Mouse (Mus musculus) fibroblast of lung, adult 2 months (primary cell): Measurements from ENCODE around the gene Disp2.

Source experiments
- DNase-seq: peaks from one replicate; pipeline ENCODE4 v3.0.0-alpha.2; 2011; ENCODE audit warnings: low read depth

Gene Disp2

DNA sequence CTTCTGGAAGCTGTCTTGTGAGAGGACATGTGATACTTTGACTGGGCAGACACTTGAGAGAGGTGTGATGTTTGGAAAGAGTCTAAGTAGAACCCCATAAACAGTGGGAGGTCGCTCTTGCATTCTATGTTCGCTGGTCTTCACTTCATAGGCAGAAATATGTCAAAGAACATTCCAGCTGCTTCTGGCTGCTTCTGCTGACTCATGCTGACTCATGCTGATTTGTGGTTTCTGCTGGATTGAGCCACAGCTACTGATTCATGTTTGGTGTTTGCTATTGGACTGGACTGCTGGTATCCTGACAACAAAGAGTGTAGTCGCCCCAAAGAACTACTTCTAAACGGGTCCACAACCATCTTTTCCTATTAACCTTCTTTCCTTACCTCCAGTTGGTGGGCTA lies 62.3 kb downstream of the Disp2 start:
- DNase-seq, result peak; percentile 78

DNA sequence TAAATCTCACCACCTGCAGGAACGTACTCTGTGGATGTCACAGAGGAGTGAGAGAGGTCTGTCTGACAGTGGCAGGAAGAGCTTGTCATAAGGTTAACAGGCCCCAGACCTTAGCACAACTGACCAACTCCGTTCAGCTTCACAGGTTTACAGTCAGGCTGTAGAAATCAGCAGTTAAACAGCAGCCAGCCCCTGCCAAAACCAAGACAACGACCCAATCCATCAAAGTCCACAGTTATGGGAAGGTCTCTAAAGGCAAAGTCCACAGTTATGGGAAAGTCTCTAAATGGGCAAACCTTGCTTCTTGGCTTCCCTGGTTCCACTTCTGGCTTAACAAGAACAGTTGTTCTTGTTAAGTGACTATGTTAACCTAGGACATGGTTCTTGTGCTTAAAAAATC lies 64.9 kb downstream of the Disp2 start:
- DNase-seq, result no peak

DNA sequence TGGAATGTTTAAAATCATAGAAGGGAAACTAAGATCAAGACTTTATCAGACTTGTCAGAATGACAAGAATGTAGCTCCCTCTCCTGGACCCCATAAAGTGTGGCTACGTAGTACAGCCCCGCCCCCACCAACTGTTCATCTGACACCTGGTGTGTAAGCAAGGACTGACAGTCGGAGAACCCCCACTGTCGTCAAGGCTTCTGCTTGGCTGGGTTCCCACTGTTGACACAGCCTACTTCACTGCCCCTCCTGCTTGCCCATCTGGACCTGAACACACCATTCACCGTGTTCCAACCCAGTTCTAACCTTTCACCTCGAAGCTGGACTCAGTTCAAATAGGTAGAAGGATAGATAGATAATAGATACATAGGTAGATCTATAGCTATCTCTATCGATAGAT lies 66.7 kb downstream of the Disp2 start:
- no peak for DNase-seq

DNA sequence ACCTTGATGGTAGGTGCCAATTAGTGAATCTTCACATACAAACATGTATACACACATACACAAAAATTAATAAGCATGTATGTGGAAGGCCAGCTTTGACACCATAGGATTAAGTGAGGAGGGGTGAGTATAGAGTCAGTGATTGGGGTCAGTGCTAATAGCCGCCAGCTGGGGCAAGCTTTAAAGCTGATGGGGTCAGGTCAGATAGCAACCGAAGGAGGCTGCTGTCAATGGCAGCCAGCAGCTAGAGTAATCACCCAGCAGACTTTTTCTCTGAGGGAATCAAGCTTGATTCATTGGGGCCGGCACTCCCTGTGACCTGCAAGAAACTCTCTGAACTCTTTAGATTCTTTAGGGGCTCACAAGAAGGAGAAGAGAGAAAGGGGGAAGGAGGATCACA lies 72.2 kb downstream of the Disp2 start:
- DNase-seq, result no peak
